Mouse (Mus musculus) heart, embryonic 10.5 days (tissue): ENCODE results near the gene Hormad1. TPM values are rescaled to one million over a fixed set of nuclear protein-coding genes. Genes with fewer than 3 reads are reported as not detected.

ENCODE experiments used
- DNase-seq: peaks from one replicate; pipeline ENCODE4 v3.0.0-alpha.2; 2017; ENCODE audit warnings: low spot score
- H3K27ac ChIP-seq: fragments of 300-500 bp; sonication (generic); 2 replicates; pipeline ENCODE4 v1.5.1; 2016; ENCODE audit warnings: mild to moderate bottlenecking
- H3K27me3 ChIP-seq: fragments of 300-500 bp; sonication (generic); 2 replicates; pipeline ENCODE4 v1.6.1; 2016; ENCODE audit warnings: mild to moderate bottlenecking; ENCODE audit not compliant: poor library complexity, insufficient read depth, severe bottlenecking
- H3K36me3 ChIP-seq: fragments of 300-500 bp; sonication (generic); 2 replicates; pipeline ENCODE4 v1.6.1; 2016; ENCODE audit warnings: mild to moderate bottlenecking, moderate library complexity
- H3K4me1 ChIP-seq: fragments of 300-500 bp; sonication (generic); 2 replicates; pipeline ENCODE4 v1.6.1; 2016; ENCODE audit warnings: mild to moderate bottlenecking
- H3K4me3 ChIP-seq: fragments of 300-500 bp; sonication (generic); 2 replicates; pipeline ENCODE4 v1.5.1; 2016; ENCODE audit warnings: mild to moderate bottlenecking, moderate library complexity
- H3K9me3 ChIP-seq: fragments of 300-500 bp; sonication (generic); 2 replicates; pipeline ENCODE4 v1.6.1; 2016; ENCODE audit warnings: mild to moderate bottlenecking, moderate library complexity
- WGBS: fragments of 180-500 bp; shearing (Covaris S2); methylation state at CpG from one replicate; pipeline ENCODE4 v1.1.7; 2016; 5-methylcytosine and 5-hydroxymethylcytosine counted together
- polyA plus RNA-seq: library from polyadenylated mRNA; unstranded; fragments of >200 nt; fragmentation: Nextera tagmentation; extraction: Ambion mirVana; gene quantifications from 2 replicates; pipeline ENCODE4 v1.2.1, GENCODE M21; 2016

Gene Hormad1
- polyA plus RNA-seq, 1 experiment from 2014 or later, result 0.19 TPM

DNA sequence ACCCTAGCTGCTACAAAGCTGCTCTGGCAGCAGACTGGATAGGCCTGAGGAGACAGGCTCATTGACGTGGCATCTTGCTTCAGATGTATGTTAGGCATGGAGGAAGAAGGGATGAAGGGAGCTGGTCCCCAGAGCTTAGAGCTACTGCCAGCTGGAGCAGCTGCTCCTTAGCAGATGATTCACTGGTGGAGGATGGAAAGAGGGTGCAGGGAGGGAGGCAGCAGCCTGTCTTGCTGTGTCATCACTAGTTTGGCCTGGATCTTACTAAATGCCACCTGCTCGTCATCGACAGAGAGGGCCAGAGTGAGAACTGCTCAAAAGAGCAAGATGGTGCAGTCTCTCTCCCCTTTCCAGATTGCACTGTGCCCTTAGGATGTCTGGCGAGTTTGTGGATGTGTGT lies 70.3 kb downstream of the Hormad1 start:
- no peak overlapping the region for H3K4me3 ChIP-seq
- DNase-seq, result no peak
- H3K27me3 ChIP-seq, result no peaks in the 10 kb centered on the region
- 82% methylated on average over 4 of the region's 4 CpGs for WGBS
- H3K27ac ChIP-seq, result no peak overlapping the region
- H3K9me3 ChIP-seq, result no peaks in the 10 kb centered on the region
- peaks cover 9% of the 10 kb centered on the region; the same call in 1 of the 2 replicates for H3K4me1 ChIP-seq
- peaks cover 83% of the 10 kb centered on the region for H3K36me3 ChIP-seq

DNA sequence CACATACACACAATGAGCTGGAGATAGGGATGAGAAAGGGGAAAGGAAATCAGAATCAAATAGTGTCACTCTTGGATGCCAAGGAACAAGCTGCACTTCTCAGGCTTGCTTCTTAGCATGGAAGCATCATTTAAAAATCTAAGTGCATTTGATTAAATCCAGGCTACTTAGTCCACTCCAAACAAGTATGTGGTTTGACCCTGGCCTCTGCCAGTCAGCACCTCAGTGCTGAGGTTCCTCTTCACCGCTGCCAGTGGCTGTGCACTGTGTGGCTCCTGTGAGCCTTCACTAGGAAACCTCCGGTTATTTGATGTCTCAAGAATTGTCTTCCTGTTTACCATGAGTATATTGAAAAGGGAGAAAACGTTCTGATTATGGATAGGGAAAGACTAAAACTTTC lies 71.4 kb downstream of the Hormad1 start:
- Histone ChIP-seq H3K4me1 (peaks cover 8% of the 10 kb centered on the region; the same call in 1 of the 2 replicates), H3K36me3 (peaks cover 93% of the 10 kb centered on the region), H3K4me3 (no peak overlapping the region), H3K9me3 (no peaks in the 10 kb centered on the region), H3K27ac (no peak overlapping the region), H3K27me3 (no peaks in the 10 kb centered on the region)
- 77% methylated on average over 3 of the region's 3 CpGs for whole genome bisulfite sequencing
- DNase-seq, result no peak

- Histone ChIP-seq H3K9me3 (no peaks in the 10 kb centered on the region), H3K4me1 (peaks cover 6% of the 10 kb centered on the region; the same call in 1 of the 2 replicates), H3K4me3 (no peak overlapping the region), H3K36me3 (peaks cover 94% of the 10 kb centered on the region), H3K27ac (no peak overlapping the region), H3K27me3 (no peaks in the 10 kb centered on the region)
- no peak for DNase-seq
- WGBS, result 78% methylated on average over 6 of the region's 6 CpGs
Observed at GRCm38 (mm10) chr3:95631304-95631703, 71.8 kb downstream of the Hormad1 start.

GRCm38 (mm10) chr3:95632648-95633588 lies 73.4 kb downstream of the Hormad1 start:
- Histone ChIP-seq H3K36me3 (peaks cover 95% of the 10 kb centered on the region), H3K27me3 (no peaks in the 10 kb centered on the region), H3K4me3 (no peak overlapping the region), H3K9me3 (no peaks in the 10 kb centered on the region), H3K4me1 (peaks cover 6% of the 10 kb centered on the region; the same call in 1 of the 2 replicates), H3K27ac (peak overlapping the region; percentile 7; the same call in 1 of the 2 replicates)
- 73% methylated on average over 12 of the region's 12 CpGs for WGBS
- DNase-seq, result no peak

DNA sequence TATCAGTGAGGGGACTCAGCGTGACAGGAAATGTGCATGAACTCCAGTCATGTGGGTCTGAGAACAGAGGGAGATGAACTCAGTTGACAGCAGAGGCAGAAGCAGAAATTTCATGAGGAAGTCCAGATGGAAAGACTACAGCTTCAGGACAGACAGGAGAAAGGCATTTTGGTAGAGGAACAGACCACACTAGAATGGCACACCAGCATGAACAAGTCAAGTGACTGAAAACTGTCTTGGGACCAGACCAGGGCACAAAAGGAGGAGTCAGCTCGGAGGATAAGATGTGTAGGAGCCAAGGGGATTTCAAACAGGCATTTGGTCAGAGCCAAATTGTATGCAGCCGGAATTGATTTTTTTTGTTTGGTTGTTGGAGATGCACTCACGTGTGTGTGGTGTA lies 76.2 kb downstream of the Hormad1 start:
- peaks cover 86% of the 10 kb centered on the region for H3K36me3 ChIP-seq
- peaks cover 6% of the 10 kb centered on the region; the same call in 1 of the 2 replicates for H3K4me1 ChIP-seq
- no peaks in the 10 kb centered on the region for H3K9me3 ChIP-seq
- no peak for DNase-seq
- H3K27ac ChIP-seq, result no peak overlapping the region
- no peak overlapping the region for H3K4me3 ChIP-seq
- 68% methylated on average over 4 of the region's 4 CpGs for whole genome bisulfite sequencing
- H3K27me3 ChIP-seq, result no peaks in the 10 kb centered on the region

GRCm38 (mm10) chr3:95636072-95636471 lies 76.6 kb downstream of the Hormad1 start:
- no peak overlapping the region for H3K4me3 ChIP-seq
- H3K27me3 ChIP-seq, result no peaks in the 10 kb centered on the region
- WGBS, result 64% methylated on average over 4 of the region's 4 CpGs
- H3K36me3 ChIP-seq, result peaks cover 81% of the 10 kb centered on the region
- H3K4me1 ChIP-seq, result peaks cover 6% of the 10 kb centered on the region; the same call in 1 of the 2 replicates
- H3K9me3 ChIP-seq, result no peaks in the 10 kb centered on the region
- 0 out of 2 replicates have a peak overlapping the region, but pooled peaks have one; percentile 30 for H3K27ac ChIP-seq
- DNase-seq, result no peak

Other genes starting within 250 kb of the Hormad1 start
- gene Cers2, start 244.9 kb upstream of the Hormad1 start, polyA plus RNA-seq, result 147 TPM in 2 replicates
- 33.0 and 42.8 TPM in 2 replicates for gene Setdb1, start 202.5 kb upstream of the Hormad1 start, polyA plus RNA-seq
- not detected in 2 replicates for gene 4930558C23Rik, start 156.8 kb upstream of the Hormad1 start, polyA plus RNA-seq
- gene Arnt, start 125.3 kb upstream of the Hormad1 start, polyA plus RNA-seq, result 30.1 and 32.8 TPM in 2 replicates
- gene Ctsk, start 60.4 kb upstream of the Hormad1 start, polyA plus RNA-seq, result 4.2 and 10.2 TPM in 2 replicates
- 0.96 and 1.9 TPM in 2 replicates for gene Ctss, start 32.9 kb upstream of the Hormad1 start, polyA plus RNA-seq
- 23.4 and 25.4 TPM in 2 replicates for gene Golph3l, start 29.3 kb downstream of the Hormad1 start, polyA plus RNA-seq
- 59.3 and 67.2 TPM in 2 replicates for gene Ensa, start 65.3 kb downstream of the Hormad1 start, polyA plus RNA-seq
- gene Mcl1, start 99.1 kb downstream of the Hormad1 start, polyA plus RNA-seq, result 37.7 and 50.2 TPM in 2 replicates
- 4.2 and 5.7 TPM in 2 replicates for gene Adamtsl4, start 128.2 kb downstream of the Hormad1 start, polyA plus RNA-seq
- 76.8 and 109 TPM in 2 replicates for gene Ecm1, start 179.9 kb downstream of the Hormad1 start, polyA plus RNA-seq
- gene Tars2, start 200.5 kb downstream of the Hormad1 start, polyA plus RNA-seq, result 61.9 and 62.6 TPM in 2 replicates